ENCODE assay signal across 8 mouse cellular contexts in genomic region chr19:45221458-45221783, GRCm38 (mm10). TPM values are rescaled to one million over a fixed set of nuclear protein-coding genes. Genes with fewer than 3 reads are reported as not detected.
DNase-seq lines count a peak whose midpoint lies in the region; ATAC-seq lines count a peak whose summit lies in the region.

No protein-coding gene starts in this region.

- H3K9me3 ChIP-seq in kidney, embryonic 15.5 days (replicated peaks), result no peaks in the 10 kb centered on the region
- no peaks in the 10 kb centered on the region for H3K9me3 ChIP-seq in embryonic facial prominence, embryonic 13.5 days
- H3K9me3 ChIP-seq in intestine, embryonic 16.5 days (ENCODE audit: control insufficient read depth, low read length), result no peaks in the 10 kb centered on the region
- H3K9me3 ChIP-seq in neural tube, embryonic 12.5 days, result no peaks in the 10 kb centered on the region

- WGBS in kidney, embryonic 15.5 days, result under 1% methylated on average over 9 of the region's 9 CpGs
- WGBS in embryonic facial prominence, embryonic 13.5 days, result under 1% methylated on average over 9 of the region's 9 CpGs
- WGBS in intestine, embryonic 16.5 days, result under 1% methylated on average over 9 of the region's 9 CpGs
- WGBS in neural tube, embryonic 12.5 days, result 2% methylated on average over 9 of the region's 9 CpGs

- H3K4me1 ChIP-seq in kidney, embryonic 15.5 days, result peaks cover 41% of the 10 kb centered on the region
- H3K4me1 ChIP-seq in embryonic facial prominence, embryonic 13.5 days, result peaks cover 23% of the 10 kb centered on the region
- peaks cover 11% of the 10 kb centered on the region for H3K4me1 ChIP-seq in intestine, embryonic 16.5 days (ENCODE audit: control insufficient read depth, insufficient read depth, low read length)
- peaks cover 19% of the 10 kb centered on the region for H3K4me1 ChIP-seq in neural tube, embryonic 12.5 days

- peak overlapping the region; percentile 35 for H3K4me3 ChIP-seq in kidney, embryonic 15.5 days (replicated peaks)
- H3K4me3 ChIP-seq in embryonic facial prominence, embryonic 13.5 days, result peak overlapping the region; percentile 34
- H3K4me3 ChIP-seq in intestine, embryonic 16.5 days (ENCODE audit: low read length), result peak overlapping the region; percentile 38
- H3K4me3 ChIP-seq in neural tube, embryonic 12.5 days, result peak overlapping the region; percentile 15

- H3K4me2 ChIP-seq in kidney, embryonic 15.5 days, result peak overlapping the region; percentile 73
- H3K4me2 ChIP-seq in embryonic facial prominence, embryonic 13.5 days, result peak overlapping the region; percentile 71
- peak overlapping the region; percentile 47 for H3K4me2 ChIP-seq in intestine, embryonic 16.5 days (ENCODE audit: low read depth, low read length)
- peak overlapping the region; percentile 62 for H3K4me2 ChIP-seq in neural tube, embryonic 12.5 days (replicated peaks)

- H3K27me3 ChIP-seq in kidney, embryonic 15.5 days, result peaks cover 79% of the 10 kb centered on the region
- H3K27me3 ChIP-seq in embryonic facial prominence, embryonic 13.5 days, result peaks cover 77% of the 10 kb centered on the region
- H3K27me3 ChIP-seq in intestine, embryonic 16.5 days (replicated peaks; ENCODE audit: control insufficient read depth, insufficient read depth, low read length), result peaks cover 50% of the 10 kb centered on the region
- H3K27me3 ChIP-seq in neural tube, embryonic 12.5 days (replicated peaks), result peaks cover 66% of the 10 kb centered on the region

- H3K27ac ChIP-seq in kidney, embryonic 15.5 days, result no peak overlapping the region
- H3K27ac ChIP-seq in embryonic facial prominence, embryonic 13.5 days, result no peak overlapping the region
- no peak overlapping the region for H3K27ac ChIP-seq in intestine, embryonic 16.5 days (ENCODE audit: low read length)
- H3K27ac ChIP-seq in neural tube, embryonic 12.5 days, result no peak overlapping the region

- no peak for DNase-seq in kidney, adult 8-10 months
- DNase-seq in layer of hippocampus, postnatal 25 days (ENCODE audit: extremely low spot score in 1 of 2, low spot score in 1 of 2), result no peak
- DNase-seq in right cerebral cortex, postnatal 4 days, result no peak

- ATAC-seq in kidney, embryonic 15.5 days (replicated peaks; ENCODE audit: low FRiP score), result no peak
- ATAC-seq in embryonic facial prominence, embryonic 13.5 days (ENCODE audit: insufficient number of reproducible peaks, insufficient read depth, low FRiP score, low TSS enrichment, low read depth), result no peak
- peak; percentile 50; the same call in 1 of the 2 replicates for ATAC-seq in intestine, embryonic 16.5 days
- ATAC-seq in neural tube, embryonic 12.5 days (ENCODE audit: low FRiP score, low read depth), result no peak
- no peak for ATAC-seq in CD4-positive, CD25-positive, alpha-beta regulatory T cell, adult 4 months

- H3K36me3 ChIP-seq in kidney, embryonic 15.5 days, result no peaks in the 10 kb centered on the region
- no peaks in the 10 kb centered on the region for H3K36me3 ChIP-seq in embryonic facial prominence, embryonic 13.5 days
- H3K36me3 ChIP-seq in intestine, embryonic 16.5 days (ENCODE audit: control insufficient read depth, insufficient read depth, low read length), result no peaks in the 10 kb centered on the region
- no peaks in the 10 kb centered on the region for H3K36me3 ChIP-seq in neural tube, embryonic 12.5 days

- no peak overlapping the region for H3K9ac ChIP-seq in kidney, embryonic 15.5 days
- 0 out of 2 replicates have a peak overlapping the region, but pooled peaks have one; percentile 21 for H3K9ac ChIP-seq in embryonic facial prominence, embryonic 13.5 days
- peak overlapping the region; percentile 38; the same call in 1 of the 2 replicates for H3K9ac ChIP-seq in intestine, embryonic 16.5 days (ENCODE audit: low read depth, low read length)
- H3K9ac ChIP-seq in neural tube, embryonic 12.5 days, result 0 out of 2 replicates have a peak overlapping the region, but pooled peaks have one; percentile 44

RNA-seq across cellular contexts. Expression of gene Lbx1, which starts 14.2 kb away (rescaled TPM):
- polyA plus RNA-seq in kidney, embryonic 15.5 days (2015; fragmentation: Nextera tagmentation; extraction: Ambion mirVana), result 0.06 and 0.14 TPM in 2 replicates
- 0.17 and 0.27 TPM in 2 replicates for polyA plus RNA-seq in embryonic facial prominence, embryonic 13.5 days (2015; fragmentation: Nextera tagmentation; extraction: Ambion mirVana)
- not detected in 2 replicates for polyA plus RNA-seq in intestine, embryonic 16.5 days (2015; fragmentation: Nextera tagmentation; extraction: Ambion mirVana)
- polyA plus RNA-seq in neural tube, embryonic 12.5 days (2016; fragmentation: Nextera tagmentation; extraction: Ambion mirVana), result 20.3 and 21.3 TPM in 2 replicates
- total RNA-seq in layer of hippocampus, postnatal 25 days (2021), result not detected
- not detected for polyA plus RNA-seq in CD4-positive, CD25-positive, alpha-beta regulatory T cell, adult 4 months (2017; shearing (Covaris generic))

Comparison
In these comparisons a context has a peak if more than half of its experiments do, and no peak if none do; other contexts are left out.
1. RNA of gene Lbx1, which starts 14.2 kb away (polyA plus RNA-seq): 20.3 to 21.3 TPM in neural tube, embryonic 12.5 days; 0.17 to 0.27 TPM in embryonic facial prominence, embryonic 13.5 days, 0.06 to 0.14 TPM in kidney, embryonic 15.5 days, not detected in intestine, embryonic 16.5 days and not detected in CD4-positive, CD25-positive, alpha-beta regulatory T cell, adult 4 months; every median in the first group is over 10 times any median in the second.
2. Peak in every context shown above with its lines, with median percentiles within 50 percentile points of each other: H3K4me2 ChIP-seq and H3K4me3 ChIP-seq.